Mouse (Mus musculus) cerebellum, adult 9-11 months (tissue): ENCODE measurements around the gene Tgm6.

ENCODE experiments used
- DNase-seq: peaks from one replicate; pipeline ENCODE4 v3.0.0; 2022

Gene Tgm6

GRCm38 (mm10) chr2:130178706-130179506, 66.7 kb downstream of the Tgm6 start, which contains the start of gene Snrpb:
Gene Snrpb, minus strand, starts transcription at chr2:130179403.
- peak; percentile 89 for DNase-seq

- no peak for DNase-seq
These were observed 67.3 kb downstream of the Tgm6 start for GRCm38 (mm10) chr2:130179507-130180019.

GRCm38 (mm10) chr2:130188391-130188790, 76.2 kb downstream of the Tgm6 start:
- no peak for DNase-seq

GRCm38 (mm10) chr2:130194894-130195293, 82.7 kb downstream of the Tgm6 start, which contains the start of gene Tmc2:
Gene Tmc2, plus strand, starts transcription at chr2:130195194.
- no peak for DNase-seq

- DNase-seq, result no peak
These were observed 88.7 kb downstream of the Tgm6 start for GRCm38 (mm10) chr2:130200961-130201360.
